Mouse (Mus musculus) myocyte (in vitro differentiated cells): ENCODE data around the gene Gng7.

ENCODE experiments used
- MAX ChIP-seq: IDR thresholded peaks from one replicate; pipeline ENCODE4 v1.6.1; 2011; ENCODE audit warnings: low read depth, mild to moderate bottlenecking, control low read depth
- POLR2A ChIP-seq: IDR thresholded peaks from one replicate; pipeline ENCODE4 v1.6.1; 2011; ENCODE audit warnings: low read depth, mild to moderate bottlenecking, control low read depth, moderate library complexity; ENCODE audit not compliant: insufficient read length
- POLR2AphosphoS2 ChIP-seq: IDR thresholded peaks from one replicate; pipeline ENCODE4 v1.6.1; 2011; ENCODE audit warnings: low read depth, control low read depth; ENCODE audit not compliant: insufficient read length
- REST ChIP-seq: IDR thresholded peaks from one replicate; pipeline ENCODE4 v1.6.1; 2011; ENCODE audit warnings: mild to moderate bottlenecking, control low read depth, moderate library complexity; ENCODE audit not compliant: insufficient read depth, insufficient read length
- TCF12 ChIP-seq: IDR thresholded peaks from one replicate; pipeline ENCODE4 v1.6.1; 2011; ENCODE audit warnings: mild to moderate bottlenecking, control low read depth; ENCODE audit not compliant: poor library complexity, insufficient read depth, severe bottlenecking
- TCF3 ChIP-seq: IDR thresholded peaks from one replicate; pipeline ENCODE4 v1.6.1; 2011; ENCODE audit warnings: low read depth, control low read depth; ENCODE audit not compliant: insufficient read length
- USF1 ChIP-seq: IDR thresholded peaks from one replicate; pipeline ENCODE4 v1.6.1; 2011; ENCODE audit warnings: low read depth, mild to moderate bottlenecking, control low read depth, moderate library complexity

- TF ChIP-seq TCF3: no peak
- no peak for TF ChIP-seq POLR2A
- TF ChIP-seq TCF12: no peak
- TF ChIP-seq REST: no peak
- no peak for TF ChIP-seq POLR2AphosphoS2
- TF ChIP-seq USF1: no peak
- TF ChIP-seq MAX: no peak
Observed at GRCm38 (mm10) chr10:80986754-80987153, 28.0 kb downstream of the Gng7 start.
